Mouse (Mus musculus) neutrophil, adult 83 days (primary cell): ENCODE measurements around the gene Defb35. TPM values are rescaled to one million over a fixed set of nuclear protein-coding genes. Genes with fewer than 3 reads are reported as not detected.

Source experiments
- total RNA-seq, 2 experiments: library from RNA; stranded (reverse); gene quantifications; one replicate each; pipeline ENCODE4 v1.2.4; 2023

Gene Defb35
- not detected for total RNA-seq

DNA sequence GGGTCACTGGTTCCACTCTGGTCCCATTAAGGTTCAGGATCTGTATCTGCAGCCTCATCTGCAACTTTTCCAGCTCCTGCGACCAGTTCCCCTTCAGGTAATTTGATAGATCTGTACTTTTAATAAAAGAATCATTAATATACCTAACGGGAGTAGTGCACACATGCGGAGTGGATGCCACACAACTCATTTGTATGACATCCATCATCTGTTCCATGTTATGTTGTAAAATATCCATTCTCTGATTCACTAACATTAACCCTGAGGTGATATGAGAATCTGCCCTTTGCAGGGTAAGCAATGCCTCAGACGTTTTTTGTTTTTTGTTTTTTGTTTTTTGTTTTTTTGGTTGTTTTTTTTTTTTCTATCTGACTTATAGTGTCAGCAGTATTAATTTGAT lies at the start of gene Defb35:
TSS of gene Defb35 (plus strand) at position 301 of the 400 bp plus-strand sequence.

DNA sequence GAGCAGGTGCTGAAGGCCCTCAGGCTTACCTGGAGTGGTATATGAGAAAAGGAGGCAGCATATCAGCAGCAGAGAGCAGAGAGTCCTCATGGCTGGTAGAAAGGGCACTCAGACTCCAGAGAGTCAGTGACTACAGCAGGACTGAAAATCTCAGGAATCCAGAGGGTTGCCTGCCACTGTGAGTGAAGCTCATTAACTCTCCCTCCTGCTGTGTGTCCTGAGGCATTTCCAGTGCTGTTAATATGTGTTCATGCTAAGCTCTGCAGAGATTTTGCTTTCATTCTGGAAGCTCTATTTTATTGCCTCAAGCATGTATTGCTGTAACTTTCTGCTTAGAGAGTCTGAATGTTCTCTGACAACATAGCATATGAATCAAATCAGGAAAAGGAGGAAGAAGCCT lies 31.9 kb upstream of the Defb35 start, which contains the start of gene Defb11:
TSS of gene Defb11 (minus strand) at position 123 of the 400 bp plus-strand sequence.

DNA sequence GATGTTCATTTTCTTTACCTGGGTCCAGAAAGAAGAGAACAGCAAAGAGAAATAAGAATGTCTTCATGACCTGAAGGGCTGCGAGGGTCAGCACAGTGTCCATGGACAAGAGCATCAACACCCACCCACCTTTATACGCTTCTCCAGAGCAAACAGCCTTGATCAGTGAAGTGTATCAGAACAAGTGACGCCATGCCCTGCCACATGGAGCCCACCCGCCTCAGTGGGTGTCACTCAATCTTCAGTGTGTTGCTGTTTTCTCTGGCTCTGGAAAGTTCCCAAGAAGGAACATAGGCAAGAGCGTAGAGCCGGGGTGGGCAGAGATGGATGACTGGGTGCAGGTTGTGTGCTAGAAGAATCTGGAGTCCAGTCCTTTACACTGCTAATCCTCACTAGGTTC lies 5.5 kb upstream of the Defb35 start, which contains the start of gene Defb15:
TSS of gene Defb15 (minus strand) at position 101 of the 400 bp plus-strand sequence.

DNA sequence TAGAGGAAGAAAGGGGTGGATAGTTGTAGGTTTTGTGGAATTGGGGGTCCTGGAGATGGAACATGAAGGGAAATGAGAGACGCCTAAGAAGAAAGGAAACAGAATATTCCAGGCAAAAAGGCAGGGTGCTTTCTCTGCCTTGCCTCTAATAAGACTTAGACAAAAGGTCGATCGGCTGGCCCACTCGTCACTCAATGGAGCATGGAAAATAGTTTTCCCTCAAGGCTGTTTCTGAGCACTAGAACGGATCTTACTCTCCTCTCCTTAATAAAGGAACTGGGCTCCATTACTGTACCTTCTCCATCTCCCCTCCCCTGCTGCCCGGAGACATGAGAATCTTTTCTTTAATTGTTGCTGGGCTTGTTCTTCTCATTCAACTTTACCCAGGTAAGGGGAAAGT lies 8.3 kb downstream of the Defb35 start, which contains the start of gene Defb13:
TSS of gene Defb13 (plus strand) at position 301 of the 400 bp plus-strand sequence.

DNA sequence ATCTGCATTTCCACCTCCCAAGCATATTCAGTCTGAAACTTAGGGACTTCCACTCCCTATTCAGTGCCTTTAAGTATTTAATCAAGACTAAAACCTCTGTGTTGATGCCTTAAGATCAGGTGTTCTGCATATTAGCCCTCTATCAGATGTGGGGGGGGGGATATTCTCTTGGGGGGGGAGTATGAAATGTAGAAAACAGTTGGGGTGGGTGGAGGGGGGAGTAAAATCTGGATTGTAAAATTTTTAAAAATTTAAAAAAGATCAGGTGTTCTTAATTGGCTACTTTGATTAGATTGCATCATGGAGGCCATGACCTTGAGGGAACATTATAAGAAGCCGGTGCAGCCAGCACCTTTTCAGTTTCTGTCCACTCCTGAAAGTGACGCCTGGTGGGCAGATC lies 20.3 kb downstream of the Defb35 start, which contains the start of gene Fam90a1a:
TSS of gene Fam90a1a (plus strand) at position 301 of the 400 bp plus-strand sequence.

DNA sequence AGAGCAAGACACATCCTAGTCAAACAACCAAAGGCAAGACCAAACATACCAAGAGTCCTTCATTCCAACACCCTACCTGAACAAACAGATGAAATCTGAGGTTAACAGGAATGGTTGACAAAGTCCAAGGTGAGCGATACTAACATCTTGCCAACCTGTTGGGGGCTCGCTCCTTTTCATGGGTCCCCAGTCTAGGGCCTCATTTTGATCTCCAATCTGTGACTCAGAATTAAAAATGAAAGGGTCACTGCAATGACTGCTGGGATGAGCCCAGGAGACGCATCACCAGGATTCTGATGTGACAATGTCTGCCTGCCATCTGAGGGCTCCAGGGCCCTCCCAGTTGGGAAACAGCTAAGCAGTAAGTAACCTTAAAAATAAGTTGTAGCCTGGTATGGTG lies 31.3 kb downstream of the Defb35 start, which contains the start of gene Ccdc70:
TSS of gene Ccdc70 (plus strand) at position 301 of the 400 bp plus-strand sequence.

Other genes with a start within 250 kb of the Defb35 start
- not detected for gene AY761184, start 234.7 kb upstream of the Defb35 start, total RNA-seq
- not detected for gene Defa24, start 203.9 kb upstream of the Defb35 start, total RNA-seq
- gene Defb50, start 114.8 kb upstream of the Defb35 start, total RNA-seq, result not detected
- not detected for gene Defb2, start 98.4 kb upstream of the Defb35 start, total RNA-seq
- not detected for gene Defb10, start 79.5 kb upstream of the Defb35 start, total RNA-seq
- not detected for gene Defb9, start 52.9 kb upstream of the Defb35 start, total RNA-seq
- not detected for gene Defb11, start 31.9 kb upstream of the Defb35 start, total RNA-seq
- gene Defb15, start 5.6 kb upstream of the Defb35 start, total RNA-seq, result not detected
- not detected for gene Defb13, start 8.4 kb downstream of the Defb35 start, total RNA-seq
- not detected for gene Fam90a1a, start 20.4 kb downstream of the Defb35 start, total RNA-seq
- not detected for gene Ccdc70, start 31.4 kb downstream of the Defb35 start, total RNA-seq
- gene Atp7b, start 122.0 kb downstream of the Defb35 start, total RNA-seq, result 1 to 10 TPM; 2.9 to 5.8 TPM
- gene Alg11, start 122.4 kb downstream of the Defb35 start, total RNA-seq, result 1 to 10 TPM; 6.2 to 9.9 TPM
- gene Nek5, start 186.7 kb downstream of the Defb35 start, total RNA-seq, result not detected
- 1 to 10 TPM; 1.0 to 1.1 TPM for gene Nek3, start 228.1 kb downstream of the Defb35 start, total RNA-seq
- 10 to 100 TPM; 20.3 to 25.3 TPM for gene Ckap2, start 247.5 kb downstream of the Defb35 start, total RNA-seq